Mouse (Mus musculus) spleen, postnatal 10 days (tissue): Measurements from ENCODE around the gene Usp10.

Experiments
- DNase-seq, 2 experiments: peaks; one replicate each; pipeline ENCODE4 v3.0.0; 2021 to 2022; ENCODE audit warnings: low spot score in 2 of 2

Gene Usp10

DNA sequence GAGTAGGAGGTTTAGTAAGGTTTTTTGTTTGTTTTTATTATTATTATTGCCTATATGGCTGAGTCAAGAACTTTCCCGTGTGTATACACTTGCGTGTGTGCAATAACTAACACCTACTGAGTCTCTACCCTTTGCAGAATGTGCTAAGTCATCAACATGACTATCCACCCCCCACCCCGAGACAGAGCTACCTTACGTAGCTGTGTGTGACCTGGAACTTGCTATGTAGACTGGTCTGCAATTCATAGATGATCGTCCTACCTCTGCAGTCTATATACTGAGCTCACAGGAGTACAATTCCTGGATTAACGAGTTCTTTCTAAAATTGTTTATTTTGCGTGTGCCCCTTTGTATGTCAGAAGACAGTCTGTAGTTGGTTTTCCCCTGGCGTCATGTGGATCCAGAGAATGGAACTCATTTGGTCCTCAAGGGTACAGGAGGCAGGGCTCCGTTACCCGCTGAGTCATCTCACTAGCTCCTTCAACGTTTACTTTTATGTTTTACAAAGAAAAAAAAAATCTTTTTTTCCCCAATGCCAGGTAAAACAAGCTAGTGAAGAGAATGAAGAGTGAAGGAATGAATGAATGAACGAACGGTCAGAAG lies at the start of gene Usp10:
Gene Usp10 (plus strand): TSS at position 417 of the 603 bp plus-strand sequence.
- DNase-seq = peak in 1 of 2 experiments; percentile 39

DNA sequence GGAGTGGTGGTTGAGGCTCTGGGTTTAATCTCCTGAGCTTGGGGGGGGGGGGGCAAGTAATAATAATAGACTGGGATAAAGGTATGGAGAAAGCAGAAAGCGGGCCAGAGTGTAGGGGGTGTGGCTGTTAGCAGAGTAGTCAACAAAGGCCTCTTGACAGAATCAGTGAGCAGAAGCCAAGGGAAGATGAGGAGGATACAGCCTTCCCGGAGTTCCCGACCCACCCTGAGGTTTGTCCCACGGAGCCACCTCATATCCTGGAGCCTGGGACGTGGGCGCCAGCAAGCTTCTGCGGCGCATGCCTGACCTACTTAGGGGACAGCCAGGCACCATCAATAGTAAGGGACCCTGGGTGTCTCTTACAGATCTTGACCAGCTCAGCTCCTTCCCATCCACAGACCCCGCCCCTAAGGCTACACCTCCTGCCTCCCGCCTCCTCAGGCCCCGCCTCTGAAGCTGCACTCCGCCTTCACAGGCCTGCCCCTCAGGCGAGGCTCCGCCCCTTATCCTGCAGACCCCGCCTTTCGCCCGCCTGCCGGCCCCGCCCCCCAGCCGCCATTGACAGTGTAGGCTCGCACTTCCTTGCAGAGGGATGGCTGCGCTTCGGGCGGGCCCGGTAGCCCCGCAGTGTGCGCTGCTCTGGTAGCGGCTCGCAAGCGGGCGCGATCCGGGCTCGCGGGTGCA lies 48.3 kb upstream of the Usp10 start, which contains the start of gene Klhl36:
Gene Klhl36 (plus strand): TSS at position 561 of the 684 bp plus-strand sequence.
- DNase-seq = peak; percentile 96 to 98

DNA sequence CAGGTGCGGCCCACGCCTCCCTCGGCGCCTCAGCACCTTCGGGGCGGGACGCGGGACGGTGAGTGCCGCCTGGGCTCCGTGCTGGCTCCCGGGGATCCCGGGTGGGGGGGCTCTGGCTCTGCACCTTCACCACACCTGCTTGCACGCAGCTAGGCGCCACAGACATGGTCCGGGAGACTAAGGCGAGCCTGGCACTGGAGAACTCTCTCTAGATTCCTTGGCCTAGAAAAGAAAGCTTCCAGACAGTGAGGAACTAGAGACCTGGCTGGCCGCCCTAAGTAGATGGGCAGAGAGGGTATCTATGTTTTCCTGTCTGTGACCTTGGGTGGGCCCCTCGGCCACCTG lies 47.8 kb upstream of the Usp10 start:
- no peak for DNase-seq

DNA sequence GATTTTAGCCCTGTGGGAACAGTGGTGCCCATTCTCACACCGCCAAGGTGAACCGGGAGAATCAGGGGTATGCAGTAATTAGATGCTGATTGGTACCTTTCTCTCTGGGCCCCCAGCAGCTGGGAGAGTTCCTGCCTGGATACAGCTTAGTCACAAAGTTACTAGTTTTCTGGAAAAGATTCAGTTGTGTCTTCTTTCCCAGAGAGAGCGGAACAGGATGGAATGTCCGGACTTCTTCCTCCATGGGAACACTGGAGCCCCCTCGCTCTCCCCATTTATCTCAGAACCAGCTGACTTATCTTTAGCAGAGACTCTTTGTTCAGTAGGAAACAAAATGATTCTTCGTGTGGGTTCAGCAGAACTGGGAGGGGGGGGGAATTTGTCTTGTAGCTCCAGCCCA lies 47.4 kb upstream of the Usp10 start:
- DNase-seq = no peak

DNA sequence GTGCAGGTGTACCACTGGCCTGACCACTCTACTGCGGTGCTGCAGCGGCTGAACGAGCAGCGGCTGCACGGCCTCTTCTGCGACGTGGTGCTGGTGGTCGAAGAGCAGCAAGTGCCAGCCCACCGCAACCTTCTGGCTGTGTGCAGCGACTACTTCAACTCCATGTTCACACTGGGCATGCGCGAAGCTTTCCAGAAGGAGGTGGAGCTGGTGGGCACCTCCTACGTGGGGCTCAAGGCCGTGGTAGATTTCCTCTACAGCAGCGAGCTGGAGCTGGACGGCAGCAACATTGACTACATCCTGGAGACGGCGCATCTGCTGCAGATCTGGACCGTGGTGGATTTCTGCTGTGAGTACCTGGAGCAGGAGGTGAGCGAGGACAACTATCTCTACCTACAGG lies 40.5 kb upstream of the Usp10 start:
- DNase-seq = no peak

DNA sequence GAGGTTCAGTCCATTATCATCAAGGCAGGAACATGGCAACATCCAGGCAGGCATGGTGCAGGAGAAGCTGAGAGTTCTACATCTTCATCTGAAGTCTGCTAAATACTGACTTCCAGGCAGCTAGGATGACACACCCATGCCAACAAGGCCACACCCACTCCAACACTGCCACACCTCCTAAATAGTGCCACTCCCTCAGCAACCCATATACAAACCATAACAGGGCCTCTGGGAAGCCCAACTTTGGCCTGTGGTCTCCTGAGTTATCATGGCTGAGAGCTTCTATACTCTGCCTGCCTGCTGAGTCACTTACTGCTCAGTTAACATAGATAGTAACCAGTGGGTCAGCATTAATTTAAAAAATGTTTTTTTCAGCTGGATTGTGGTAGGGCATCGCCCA lies 37.0 kb upstream of the Usp10 start:
- DNase-seq = no peak

DNA sequence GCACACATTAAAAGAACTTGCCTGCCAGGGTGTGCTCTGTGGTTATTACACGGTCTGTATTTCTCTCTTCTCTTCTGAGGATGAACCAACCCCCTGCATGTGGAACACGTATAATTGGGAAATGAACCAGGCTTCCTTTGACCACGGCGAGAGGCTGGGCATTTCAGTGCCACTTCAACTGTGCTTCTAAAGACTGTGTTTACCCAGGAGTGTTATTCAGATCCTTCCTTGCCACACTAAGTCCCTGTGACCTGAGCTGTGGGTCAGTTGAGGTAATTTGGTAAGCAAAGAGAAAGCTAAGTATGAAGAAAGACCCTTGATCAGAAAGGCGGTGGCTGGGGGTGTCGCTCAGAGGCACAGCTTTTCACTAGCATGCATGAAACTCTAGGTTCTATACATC lies 28.9 kb upstream of the Usp10 start:
- DNase-seq = no peak

DNA sequence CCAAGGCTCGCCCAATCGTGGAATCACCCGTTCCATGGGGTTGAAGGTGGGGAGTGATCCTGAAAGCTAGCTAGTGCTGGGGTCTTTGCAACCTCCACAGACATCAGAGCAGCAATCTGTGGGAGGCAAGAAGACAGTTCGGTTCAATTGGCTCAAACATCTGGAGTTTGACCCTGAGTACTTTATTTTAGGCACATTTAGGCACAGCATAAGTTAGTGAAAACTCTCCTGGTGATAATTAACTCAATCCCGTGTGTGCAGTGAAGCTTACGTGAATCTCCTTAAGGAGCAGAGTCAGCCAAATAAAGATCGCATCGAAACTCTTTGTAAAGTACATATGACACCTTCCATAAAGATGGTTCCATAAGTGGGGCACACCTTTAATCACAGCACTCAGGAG lies 28.2 kb upstream of the Usp10 start:
- no peak for DNase-seq

DNA sequence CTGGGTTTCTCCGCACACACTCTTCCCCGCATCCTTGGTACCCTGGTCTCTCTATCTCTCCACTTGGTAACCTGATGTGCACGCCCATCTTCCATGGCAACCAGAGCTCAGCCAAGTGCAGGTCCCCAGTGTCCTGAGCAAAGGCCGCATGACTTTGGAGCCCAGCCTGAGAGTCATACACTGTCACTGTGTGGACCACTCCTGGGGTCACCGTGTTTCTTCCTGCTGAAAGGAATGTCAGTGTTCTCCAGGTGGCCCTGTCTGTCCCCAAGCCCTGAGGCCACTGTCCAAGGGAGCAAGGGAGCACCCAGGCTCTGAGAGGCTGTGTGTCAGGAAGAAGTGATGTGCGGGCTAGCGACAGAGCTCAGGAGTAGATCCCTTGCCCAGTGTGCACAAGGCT lies 26.9 kb upstream of the Usp10 start:
- no peak for DNase-seq

DNA sequence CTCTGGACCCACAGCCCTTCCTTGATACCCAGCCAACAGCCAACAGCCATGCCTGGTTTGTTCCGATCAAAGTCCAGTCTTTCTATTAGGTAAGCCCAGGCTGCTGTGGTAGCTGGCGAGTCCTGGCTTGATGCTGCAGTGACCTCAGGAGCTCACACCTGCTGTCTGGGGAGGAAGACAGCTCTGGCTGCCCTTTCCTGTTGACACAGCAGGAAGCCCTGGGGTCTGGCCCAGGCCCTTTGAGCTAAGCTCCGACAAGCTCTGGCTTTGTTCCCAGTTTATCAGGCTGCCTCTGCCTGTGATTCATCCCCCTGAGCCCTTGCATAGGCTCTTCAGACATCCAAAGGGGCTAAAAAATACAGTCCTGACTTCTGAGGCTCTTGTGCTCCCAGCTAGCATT lies 24.5 kb upstream of the Usp10 start:
- DNase-seq = no peak

DNA sequence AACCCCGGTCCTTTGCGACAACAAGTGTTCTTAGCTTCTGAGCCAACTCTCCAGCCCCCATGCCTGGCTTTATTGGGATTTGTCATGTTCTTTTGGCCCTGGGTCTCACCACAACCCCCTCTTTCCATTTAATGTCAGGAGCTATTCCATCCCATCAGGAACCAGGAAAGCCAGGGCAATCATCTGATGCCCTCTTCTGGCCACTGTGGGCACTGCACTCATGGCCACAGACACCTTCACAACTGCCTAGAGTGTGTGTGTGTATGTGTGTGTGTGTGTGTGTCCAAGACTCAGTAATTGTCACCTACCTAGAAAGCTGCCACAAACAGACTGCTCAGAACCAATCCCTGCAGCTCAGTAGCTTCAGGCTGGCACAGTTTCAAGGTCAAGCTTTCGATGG lies 23.0 kb upstream of the Usp10 start:
- DNase-seq = peak; percentile 56 to 66

DNA sequence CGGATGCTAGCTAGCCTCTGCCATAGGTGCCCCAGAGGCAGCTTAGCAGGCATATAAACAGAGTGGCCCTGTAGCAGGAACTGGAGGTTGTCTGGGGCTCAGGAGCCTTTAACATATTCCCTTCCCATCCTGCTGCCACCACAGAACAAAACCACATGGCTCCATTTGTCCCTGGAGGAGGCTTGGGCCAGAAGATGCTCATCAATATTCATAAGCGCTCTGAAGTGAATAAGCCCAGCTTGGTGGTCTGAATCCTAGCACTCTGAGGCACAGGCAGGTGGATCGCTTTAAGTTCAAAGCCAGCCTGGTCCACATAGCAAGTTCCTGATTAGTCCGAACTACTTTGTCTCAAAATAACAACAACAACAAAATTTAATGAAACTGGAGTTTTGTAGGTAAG lies 22.1 kb upstream of the Usp10 start:
- no peak for DNase-seq

DNA sequence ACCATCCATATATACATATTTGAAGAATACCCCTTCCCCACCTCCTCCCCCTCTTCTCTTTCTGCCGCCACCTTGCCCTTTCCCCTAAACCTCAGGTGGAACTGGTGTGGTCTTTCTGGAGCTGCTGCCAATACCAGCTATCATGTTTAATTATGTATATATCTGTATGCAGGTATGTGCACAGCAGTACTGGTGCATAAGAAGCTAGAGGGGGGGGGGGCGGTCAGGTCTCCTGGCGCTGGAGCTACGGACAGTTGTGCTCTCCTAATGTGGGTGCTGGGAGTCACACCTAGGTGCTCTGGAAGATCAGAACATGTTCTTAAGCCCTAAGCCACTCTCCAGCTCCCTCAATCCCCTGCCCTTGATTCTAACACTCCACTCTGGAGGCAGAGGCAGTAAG lies 13.1 kb upstream of the Usp10 start:
- DNase-seq = no peak

DNA sequence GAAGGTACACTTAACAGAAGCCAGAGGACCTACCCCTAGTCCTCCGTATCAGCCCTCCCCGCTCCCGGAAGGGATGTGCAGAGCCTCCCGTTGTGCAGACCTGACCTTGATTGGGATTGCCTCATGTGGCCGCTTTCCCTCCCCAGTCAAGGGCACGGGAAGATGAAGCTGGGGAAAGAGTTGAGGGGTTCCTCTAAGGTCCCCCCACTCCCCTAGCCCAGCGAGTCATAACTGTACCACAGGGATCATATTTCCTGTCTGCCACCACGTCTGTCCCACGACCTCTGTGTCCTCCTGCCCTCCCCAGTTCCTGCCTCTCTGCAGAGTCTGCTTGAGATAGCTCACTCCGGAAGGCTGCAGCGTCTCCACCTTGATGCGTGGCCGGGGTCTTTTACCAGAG lies 12.2 kb upstream of the Usp10 start:
- peak in 1 of 2 experiments; percentile 31 for DNase-seq

DNA sequence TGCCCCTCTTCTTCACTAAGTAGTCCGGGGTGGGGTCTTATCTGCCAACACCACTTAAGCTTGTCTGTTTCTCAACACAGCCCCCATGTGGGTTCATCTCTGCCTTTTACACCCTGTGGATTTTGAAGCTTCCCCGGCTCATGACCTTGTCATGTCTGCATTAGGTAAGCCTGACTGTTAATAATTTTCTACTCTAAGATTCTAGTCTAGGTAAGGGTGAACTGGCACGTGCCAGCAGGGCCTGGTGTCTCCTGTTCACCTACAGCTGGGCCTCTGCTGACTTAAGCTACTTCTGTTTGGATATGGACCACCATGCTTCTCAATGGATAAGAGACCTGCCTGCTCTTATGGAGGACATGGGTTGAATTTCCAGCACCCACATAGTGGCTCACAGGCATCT lies 8.8 kb upstream of the Usp10 start:
- DNase-seq = no peak

DNA sequence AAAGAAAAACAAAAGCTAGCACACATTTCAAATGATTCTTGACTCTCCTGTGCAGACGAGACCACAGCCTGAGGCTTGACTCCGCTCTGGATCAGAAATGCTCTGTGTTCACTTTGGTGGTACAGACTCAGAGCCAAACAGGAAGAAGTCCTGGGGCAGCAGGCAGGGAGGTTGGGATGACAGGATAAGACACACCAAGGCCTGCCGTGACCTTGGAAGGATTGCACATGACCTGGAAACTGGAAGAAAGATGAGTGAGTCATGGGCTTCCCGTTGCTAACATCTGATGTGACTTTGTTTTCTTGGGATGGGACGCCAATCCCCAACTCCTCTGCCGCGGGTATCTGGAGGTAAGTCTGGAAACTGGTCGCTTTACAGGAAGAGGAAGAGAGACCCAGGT lies 8.2 kb upstream of the Usp10 start:
- no peak for DNase-seq

DNA sequence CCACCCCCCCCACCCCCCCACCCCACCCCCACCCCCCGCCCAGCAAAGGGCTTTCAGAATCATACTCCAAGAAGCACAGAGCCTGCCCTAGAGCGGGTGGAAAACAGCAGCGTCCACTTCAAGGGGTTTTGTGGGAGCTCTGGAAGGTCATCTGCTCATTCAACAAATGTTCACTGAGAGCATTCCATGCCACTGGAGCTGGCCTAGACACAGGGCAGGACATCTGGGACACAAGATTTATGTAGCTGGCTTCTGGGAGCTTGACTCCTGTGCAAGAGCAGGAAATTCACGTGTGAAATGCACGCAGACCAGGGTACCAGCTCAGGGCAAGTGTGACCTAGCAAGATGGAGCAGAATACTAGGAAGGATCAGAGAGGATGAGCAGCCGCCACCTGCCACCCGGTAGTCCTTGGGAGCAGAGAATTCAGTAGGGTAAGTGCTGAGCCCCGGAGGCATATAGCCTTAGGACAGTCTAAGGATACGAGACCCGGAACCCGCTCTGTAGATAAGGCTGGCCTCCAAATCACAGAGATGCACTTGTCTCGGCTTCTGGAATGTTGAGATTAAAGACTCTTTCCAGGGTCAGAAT lies 5.7 kb upstream of the Usp10 start:
- DNase-seq = no peak

DNA sequence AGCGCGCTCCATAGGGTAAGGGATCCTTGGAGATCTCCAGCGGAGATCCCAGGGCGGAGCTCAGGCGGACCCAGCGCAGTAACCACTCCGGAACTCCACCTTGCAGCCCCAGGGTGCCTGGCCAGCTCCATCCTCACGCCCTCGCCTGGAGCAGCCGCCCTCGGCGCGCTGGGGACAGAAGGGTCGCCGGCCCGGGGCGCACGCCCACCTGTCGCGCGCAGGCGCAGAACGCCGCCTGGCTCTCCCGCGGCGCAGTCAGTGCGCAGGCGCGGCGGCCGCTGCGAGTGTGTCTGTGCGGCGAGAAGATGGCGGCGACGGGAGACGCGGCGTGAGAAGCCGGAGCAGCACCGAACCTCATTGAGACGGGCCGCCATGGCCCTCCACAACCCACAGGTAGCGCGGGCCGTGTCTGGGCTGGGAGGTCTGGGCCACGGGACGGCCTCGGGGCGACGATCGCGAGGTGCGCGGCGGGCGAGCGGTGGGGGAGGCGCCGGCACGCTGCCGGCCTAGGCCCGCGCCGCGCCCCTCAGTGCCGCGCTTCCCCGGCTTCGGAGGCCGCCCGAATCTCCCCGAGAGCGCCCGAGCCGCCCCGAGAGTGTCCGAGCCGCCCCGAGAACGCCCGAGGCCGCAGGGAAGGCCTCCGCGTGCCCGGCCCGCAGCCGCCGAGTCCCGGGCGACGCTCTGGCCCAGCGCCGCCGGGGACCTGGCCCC lies 542 bp downstream of the Usp10 start, which contains the start of gene Gm20388:
Gene Gm20388 (plus strand): TSS at position 295 of the 711 bp plus-strand sequence.
- DNase-seq = peak; percentile 93 to 95

DNA sequence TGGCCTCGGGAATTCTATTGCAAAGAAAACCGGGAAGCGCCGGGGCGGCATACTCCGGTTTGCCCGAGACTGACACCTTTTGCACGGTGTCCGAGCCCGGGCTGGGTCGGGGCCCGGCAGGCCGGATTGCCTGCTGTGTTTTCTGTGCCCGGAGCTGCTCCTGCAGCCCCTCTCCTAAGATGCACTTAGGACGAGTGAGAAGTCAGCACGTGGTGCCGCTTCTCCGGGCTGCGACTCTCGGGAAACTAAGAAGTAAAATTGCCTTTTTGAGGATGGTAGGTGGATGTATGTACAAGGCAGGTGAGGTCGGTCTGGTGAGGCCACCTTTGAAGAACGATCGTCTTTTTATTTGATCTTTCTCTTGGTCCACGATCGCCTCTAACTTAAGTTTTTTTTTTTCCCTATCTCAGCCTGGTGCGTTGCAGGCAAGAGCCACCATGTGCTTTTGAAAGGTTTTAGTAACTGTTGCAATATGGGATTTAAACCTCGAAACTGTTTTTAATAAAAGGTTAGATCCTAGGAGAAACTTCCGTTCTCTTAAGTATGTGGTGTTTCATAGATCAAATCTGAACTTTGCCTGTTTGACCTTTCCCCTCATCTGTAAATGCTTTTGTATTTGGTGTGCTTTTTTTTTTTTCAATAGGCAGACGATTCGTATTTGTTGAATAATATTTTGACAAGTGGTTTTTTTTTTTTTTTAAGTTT lies 1.2 kb downstream of the Usp10 start:
- no peak for DNase-seq

DNA sequence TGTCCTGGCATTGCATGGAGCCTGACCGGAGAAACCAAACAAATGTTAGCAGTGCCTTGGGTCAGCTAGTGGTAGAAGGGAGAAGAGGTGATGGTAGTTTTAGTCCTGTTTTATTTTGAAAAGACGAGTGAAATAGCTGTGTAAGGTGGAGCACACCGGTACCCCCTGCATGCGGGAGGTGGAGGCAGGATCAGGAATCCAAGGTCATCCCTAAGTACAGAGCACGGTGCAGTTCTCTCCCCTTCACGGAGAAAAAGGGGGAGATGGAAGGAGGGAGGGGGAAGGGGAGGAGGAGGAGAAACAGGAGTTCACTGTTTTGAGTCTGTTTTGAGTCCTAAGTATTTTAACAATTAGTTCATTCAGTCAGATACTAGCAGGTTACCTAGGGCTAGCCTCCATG lies 2.5 kb downstream of the Usp10 start:
- no peak for DNase-seq

DNA sequence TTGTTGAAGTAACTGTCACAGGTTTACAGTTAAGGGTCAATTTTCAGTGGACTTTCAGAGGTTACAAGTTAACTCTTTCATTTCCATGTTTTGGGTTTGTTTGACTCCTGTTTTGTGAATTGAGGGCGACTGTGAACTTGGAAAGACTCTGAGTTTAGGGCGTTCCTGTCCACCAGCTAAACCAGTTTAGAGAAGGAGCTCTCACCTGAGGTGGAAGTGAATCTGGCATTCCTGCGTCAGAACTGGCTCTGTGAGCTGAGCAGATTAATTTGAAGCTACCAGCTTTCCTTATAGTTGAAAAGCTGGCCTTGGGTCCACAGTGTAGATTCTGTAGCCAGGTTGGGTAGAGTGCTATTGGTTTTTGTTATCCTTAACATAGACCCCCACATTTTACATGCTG lies 3.0 kb downstream of the Usp10 start:
- DNase-seq = no peak

DNA sequence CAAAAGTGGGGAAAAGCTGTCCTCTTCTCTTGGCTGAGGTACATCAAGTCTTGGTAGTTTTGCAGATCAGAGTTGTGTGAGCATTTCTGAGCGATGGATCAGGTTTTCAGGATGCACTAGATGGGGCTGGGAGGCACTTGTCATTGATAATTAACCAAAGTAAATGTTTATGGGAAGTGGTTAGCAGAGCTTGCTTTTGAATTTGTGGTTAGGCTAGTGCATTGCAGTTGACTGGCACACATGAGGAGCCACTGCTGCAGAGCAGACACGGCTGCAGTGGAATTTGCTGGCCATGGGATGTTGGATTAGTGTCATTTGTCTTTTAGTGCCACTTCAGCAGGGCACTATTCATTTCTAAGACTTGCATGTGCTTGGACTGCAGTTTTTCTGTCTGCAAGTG lies 4.0 kb downstream of the Usp10 start:
- no peak for DNase-seq
